Mouse (Mus musculus) lung, embryonic 15.5 days (tissue): ENCODE results near the gene Slc7a8. TPM values are rescaled to one million over a fixed set of nuclear protein-coding genes. Genes with fewer than 3 reads are reported as not detected.

Source experiments
- ATAC-seq: fragments of 200-750 bp; cut with Nextera tagmentation; 2 replicates; pipeline ENCODE4 v1.8.0; 2017; ENCODE audit warnings: moderate number of reproducible peaks, borderline replicate concordance; ENCODE audit not compliant: low FRiP score, low TSS enrichment; ENCODE audit errors: extremely low read depth
- H3K27ac ChIP-seq: fragments of 300-500 bp; sonication (generic); 2 replicates; pipeline ENCODE4 v1.5.1; 2015; ENCODE audit warnings: moderate library complexity, mild to moderate bottlenecking, inconsistent platforms
- H3K27me3 ChIP-seq: fragments of 300-500 bp; sonication (generic); 2 replicates; pipeline ENCODE4 v1.6.1; 2015; ENCODE audit warnings: inconsistent platforms
- H3K36me3 ChIP-seq: fragments of 300-500 bp; sonication (generic); 2 replicates; pipeline ENCODE4 v1.6.1; 2015; ENCODE audit warnings: inconsistent platforms
- H3K4me1 ChIP-seq: fragments of 300-500 bp; sonication (generic); 2 replicates; pipeline ENCODE4 v1.6.1; 2015; ENCODE audit warnings: inconsistent platforms
- H3K4me2 ChIP-seq: fragments of 300-500 bp; sonication (generic); 2 replicates; pipeline ENCODE4 v1.6.1; 2015; ENCODE audit warnings: inconsistent platforms, mild to moderate bottlenecking, moderate library complexity
- H3K4me3 ChIP-seq: fragments of 300-500 bp; sonication (generic); 2 replicates; pipeline ENCODE4 v1.5.1; 2015; ENCODE audit warnings: mild to moderate bottlenecking, inconsistent platforms
- H3K9ac ChIP-seq: fragments of 300-500 bp; sonication (generic); 2 replicates; pipeline ENCODE4 v1.6.1; 2015; ENCODE audit warnings: inconsistent platforms
- H3K9me3 ChIP-seq: fragments of 300-500 bp; sonication (generic); 2 replicates; pipeline ENCODE4 v1.6.1; 2016; ENCODE audit warnings: inconsistent platforms
- WGBS: fragments of 180-500 bp; shearing (Covaris S2); methylation state at CpG from one replicate; pipeline ENCODE4 v1.1.7; 2015; 5-methylcytosine and 5-hydroxymethylcytosine counted together
- polyA plus RNA-seq: library from polyadenylated mRNA; unstranded; fragments of >200 nt; fragmentation: Nextera tagmentation; extraction: Ambion mirVana; gene quantifications from 2 replicates; pipeline ENCODE4 v1.2.1, GENCODE M21; 2015

Slc7a8 gene
- polyA plus RNA-seq, 1 experiment from 2014 or later: 1.8 TPM

- no peak overlapping the region for H3K9ac ChIP-seq
- H3K4me3 ChIP-seq: no peak overlapping the region
- no peak overlapping the region for H3K4me2 ChIP-seq
- no peaks in the 10 kb centered on the region for H3K4me1 ChIP-seq
- H3K27me3 ChIP-seq: no peaks in the 10 kb centered on the region
- H3K36me3 ChIP-seq: no peaks in the 10 kb centered on the region
- H3K27ac ChIP-seq: no peak overlapping the region
- 68% methylated on average over 13 of the region's 13 CpGs for WGBS
- no peak for ATAC-seq
- no peaks in the 10 kb centered on the region for H3K9me3 ChIP-seq
These were observed 52.7 kb downstream of the Slc7a8 start for GRCm38 (mm10) chr14:54728823-54729653.

GRCm38 (mm10) chr14:54727565-54727964, 54.2 kb downstream of the Slc7a8 start:
- no peaks in the 10 kb centered on the region for H3K27me3 ChIP-seq

GRCm38 (mm10) chr14:54724049-54724448, 57.7 kb downstream of the Slc7a8 start:
- 64% methylated on average over 6 of the region's 6 CpGs for WGBS
- ATAC-seq: no peak
- H3K9ac ChIP-seq: no peak overlapping the region

More at GRCm38 (mm10) chr14:54727565-54727964, 54.2 kb downstream of the Slc7a8 start:
- Histone ChIP-seq H3K36me3 (no peaks in the 10 kb centered on the region), H3K4me2 (no peak overlapping the region), H3K9me3 (no peaks in the 10 kb centered on the region), H3K27ac (no peak overlapping the region), H3K4me1 (no peaks in the 10 kb centered on the region), H3K9ac (no peak overlapping the region), H3K4me3 (no peak overlapping the region)
- 71% methylated on average over 5 of the region's 5 CpGs for WGBS
- ATAC-seq: no peak

GRCm38 (mm10) chr14:54721711-54722110, 60.0 kb downstream of the Slc7a8 start:
- Histone ChIP-seq H3K27me3 (no peaks in the 10 kb centered on the region), H3K4me1 (no peaks in the 10 kb centered on the region), H3K36me3 (no peaks in the 10 kb centered on the region), H3K4me3 (no peak overlapping the region), H3K9me3 (no peaks in the 10 kb centered on the region), H3K27ac (no peak overlapping the region), H3K9ac (no peak overlapping the region), H3K4me2 (no peak overlapping the region)
- ATAC-seq: no peak
- WGBS: 73% methylated on average over 10 of the region's 10 CpGs

More at GRCm38 (mm10) chr14:54724049-54724448, 57.7 kb downstream of the Slc7a8 start:
- no peaks in the 10 kb centered on the region for H3K36me3 ChIP-seq
- no peaks in the 10 kb centered on the region for H3K4me1 ChIP-seq
- H3K4me2 ChIP-seq: no peak overlapping the region
- H3K27ac ChIP-seq: no peak overlapping the region
- H3K9me3 ChIP-seq: no peaks in the 10 kb centered on the region
- no peak overlapping the region for H3K4me3 ChIP-seq
- no peaks in the 10 kb centered on the region for H3K27me3 ChIP-seq

GRCm38 (mm10) chr14:54720654-54721350, 60.9 kb downstream of the Slc7a8 start:
- no peak overlapping the region for H3K27ac ChIP-seq
- H3K4me2 ChIP-seq: no peak overlapping the region
- H3K9ac ChIP-seq: no peak overlapping the region
- H3K4me1 ChIP-seq: no peaks in the 10 kb centered on the region
- no peaks in the 10 kb centered on the region for H3K27me3 ChIP-seq
- 83% methylated on average over 7 of the region's 7 CpGs for WGBS
- ATAC-seq: no peak
- H3K4me3 ChIP-seq: no peak overlapping the region
- no peaks in the 10 kb centered on the region for H3K9me3 ChIP-seq
- H3K36me3 ChIP-seq: no peaks in the 10 kb centered on the region

- Histone ChIP-seq H3K27ac (no peak overlapping the region), H3K27me3 (peaks cover 5% of the 10 kb centered on the region; the same call in 1 of the 2 replicates), H3K4me3 (no peak overlapping the region), H3K36me3 (no peaks in the 10 kb centered on the region), H3K4me2 (no peak overlapping the region), H3K9me3 (no peaks in the 10 kb centered on the region), H3K9ac (no peak overlapping the region), H3K4me1 (peaks cover under 1% of the 10 kb centered on the region; the same call in 1 of the 2 replicates)
- 92% methylated on average over 11 of the region's 11 CpGs for WGBS
- no peak for ATAC-seq
These were observed 61.7 kb downstream of the Slc7a8 start for GRCm38 (mm10) chr14:54720041-54720440.

- WGBS: 63% methylated on average over 1 of the region's 1 CpGs
- Histone ChIP-seq H3K27me3 (peaks cover 8% of the 10 kb centered on the region; the same call in 1 of the 2 replicates), H3K9ac (no peak overlapping the region), H3K27ac (no peak overlapping the region), H3K9me3 (no peaks in the 10 kb centered on the region), H3K4me1 (peaks cover 5% of the 10 kb centered on the region), H3K36me3 (no peaks in the 10 kb centered on the region), H3K4me2 (no peak overlapping the region), H3K4me3 (no peak overlapping the region)
- no peak for ATAC-seq
These were observed 66.3 kb downstream of the Slc7a8 start for GRCm38 (mm10) chr14:54715402-54715801.

GRCm38 (mm10) chr14:54714617-54715081, 67.1 kb downstream of the Slc7a8 start:
- peak overlapping the region; percentile 63 for H3K4me2 ChIP-seq
- no peak overlapping the region for H3K9ac ChIP-seq
- no peak; the same call in 1 of the 2 replicates for ATAC-seq
- H3K4me3 ChIP-seq: peak overlapping the region; percentile 31
- no peak overlapping the region for H3K27ac ChIP-seq
- WGBS: 2% methylated on average over 15 of the region's 15 CpGs
- H3K4me1 ChIP-seq: peaks cover 5% of the 10 kb centered on the region
- H3K36me3 ChIP-seq: no peaks in the 10 kb centered on the region
- H3K27me3 ChIP-seq: peaks cover 8% of the 10 kb centered on the region; the same call in 1 of the 2 replicates
- H3K9me3 ChIP-seq: no peaks in the 10 kb centered on the region

- peak overlapping the region; percentile 31 for H3K4me3 ChIP-seq
- H3K4me2 ChIP-seq: peak overlapping the region; percentile 63
- WGBS: 1% methylated on average over 13 of the region's 13 CpGs
- H3K27ac ChIP-seq: no peak overlapping the region
- H3K27me3 ChIP-seq: peaks cover 8% of the 10 kb centered on the region; the same call in 1 of the 2 replicates
- peaks cover 5% of the 10 kb centered on the region for H3K4me1 ChIP-seq
- no peaks in the 10 kb centered on the region for H3K9me3 ChIP-seq
- H3K36me3 ChIP-seq: no peaks in the 10 kb centered on the region
- no peak overlapping the region for H3K9ac ChIP-seq
- no peak for ATAC-seq
These were observed 67.6 kb downstream of the Slc7a8 start for GRCm38 (mm10) chr14:54714121-54714520.

GRCm38 (mm10) chr14:54712861-54713260, 68.9 kb downstream of the Slc7a8 start:
- Histone ChIP-seq H3K9ac (no peak overlapping the region), H3K27ac (no peak overlapping the region), H3K4me3 (no peak overlapping the region), H3K9me3 (no peaks in the 10 kb centered on the region), H3K4me1 (peaks cover 5% of the 10 kb centered on the region), H3K27me3 (peaks cover 8% of the 10 kb centered on the region; the same call in 1 of the 2 replicates), H3K36me3 (no peaks in the 10 kb centered on the region), H3K4me2 (no peak overlapping the region)
- no peak for ATAC-seq
- WGBS: 50% methylated on average over 8 of the region's 8 CpGs

GRCm38 (mm10) chr14:54712074-54712473, 69.7 kb downstream of the Slc7a8 start, which contains the start of gene Cebpe:
TSS of gene Cebpe (minus strand) at chr14:54712174.
- WGBS: 73% methylated on average over 7 of the region's 7 CpGs
- H3K36me3 ChIP-seq: no peaks in the 10 kb centered on the region
- no peak within 1 kb of the TSS for H3K4me2 ChIP-seq
- no peak within 1 kb of the TSS for H3K4me3 ChIP-seq
- H3K9me3 ChIP-seq: no peaks in the 10 kb centered on the region
- no peak for ATAC-seq
- H3K27me3 ChIP-seq: peaks cover 8% of the 10 kb centered on the region; the same call in 1 of the 2 replicates
- H3K9ac ChIP-seq: no peak within 1 kb of the TSS
- no peak within 1 kb of the TSS for H3K27ac ChIP-seq
- peaks cover 5% of the 10 kb centered on the region for H3K4me1 ChIP-seq
